In the genomic region with DNA sequence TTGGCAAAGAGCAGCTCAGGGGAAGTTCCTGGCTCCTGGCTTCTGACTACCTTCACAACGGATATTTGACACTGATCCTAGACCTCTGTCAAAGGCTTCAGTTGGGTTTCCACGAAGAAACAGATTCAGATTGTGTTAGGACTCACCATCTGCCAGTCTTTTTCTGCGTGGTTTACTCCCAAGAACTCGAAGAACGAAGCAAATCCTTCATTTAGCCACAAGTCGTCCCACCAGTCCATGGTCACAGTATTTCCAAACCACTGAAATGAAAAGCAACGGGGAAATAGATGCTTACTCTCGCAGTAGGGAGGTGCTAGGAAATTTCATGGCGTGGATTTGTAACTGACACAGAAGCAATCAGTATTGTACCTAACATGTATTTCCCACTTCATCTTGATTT, we compare ENCODE assay signal across 14 mouse cellular contexts. TPM values are rescaled to one million over a fixed set of nuclear protein-coding genes. Genes with fewer than 3 reads are reported as not detected.
DNase-seq lines count a peak whose midpoint lies in the region; ATAC-seq and TF ChIP-seq lines count a peak whose summit lies in the region.
"Had no signal": no experiment of that assay in that cellular context is flagged by ENCODE, and none has a peak within 500 bp of the region (broad histone marks: within the 10 kb centered on the region; RNA-seq: fewer than 3 reads in every experiment).

No protein-coding gene starts in this region.

- no peaks in the 10 kb centered on the region for H3K4me1 ChIP-seq in CH12.LX (ENCODE audit: control insufficient read depth in 1 of 2, insufficient read depth in 2 of 2)
- 0 out of 2 replicates have a peak, but pooled peaks cover 3% of the 10 kb centered on the region for H3K4me1 ChIP-seq in limb, embryonic 10.5 days
- H3K4me1 ChIP-seq: midbrain, embryonic 13.5 days; stomach, embryonic 15.5 days had no signal

- TF ChIP-seq POLR2A in CH12.LX (IDR thresholded peaks at IDR 0.05; ENCODE audit: low read depth, low read length) = no peak

- no peaks in the 10 kb centered on the region for H3K27me3 ChIP-seq in CH12.LX (replicated peaks)
- H3K27me3 ChIP-seq in limb, embryonic 10.5 days (ENCODE audit: low read depth, poor library complexity, severe bottlenecking) = no peaks in the 10 kb centered on the region
- H3K27me3 ChIP-seq: midbrain, embryonic 13.5 days; stomach, embryonic 15.5 days had no signal

- no peaks in the 10 kb centered on the region for H3K79me2 ChIP-seq in CH12.LX (replicated peaks; ENCODE audit: control insufficient read depth, extremely low read depth, insufficient read depth, poor library complexity, severe bottlenecking)

- H3K4me2 ChIP-seq in CH12.LX (ENCODE audit: insufficient read depth, low read depth, poor library complexity, severe bottlenecking) = peak overlapping the region; percentile 29; the same call in 1 of the 2 replicates
- H3K4me2 ChIP-seq: midbrain, embryonic 13.5 days; stomach, embryonic 15.5 days had no signal

- dilution Hi-C loops in CH12.LX (cut with MboI; ENCODE audit: extremely low pct_ligation_motif_present, extremely low pct_unique_long_range_greater_than_20kb, low sequenced_read_pairs) = no loop called here

- WGBS in limb, embryonic 10.5 days = 74% methylated on average over 9 of the region's 9 CpGs

- no peak overlapping the region for H3K9ac ChIP-seq in CH12.LX (ENCODE audit: insufficient read depth, low read depth)
- H3K9ac ChIP-seq: liver, embryonic 14.5 days; midbrain, embryonic 13.5 days; stomach, embryonic 15.5 days had no signal

- peak; percentile 39 for TF ChIP-seq CTCF in left cerebral cortex, adult 2 months (IDR thresholded peaks at IDR 0.05)
- TF ChIP-seq CTCF in CH12.LX (conservative IDR thresholded peaks at IDR 0.05 in 1 of 2, IDR thresholded peaks at IDR 0.05 in 1 of 2; ENCODE audit: low read depth in 2 of 2, low read length in 2 of 2) = peak in 1 of 2 experiments; percentile 35; a peak in 1 of 4 replicates

- in situ Hi-C loops in CH12.LX (cut with MboI; ENCODE audit: low pct_ligation_motif_present, low pct_unique_long_range_greater_than_20kb, low sequenced_read_pairs) = loop anchor here (5.0 to 10.0 kb wide), 2 partner anchors 113 to 376 kb away; no protein-coding TSS in a partner anchor

- ATAC-seq in frontal cortex, adult (ENCODE audit: low TSS enrichment) = peak; percentile 89

- no peak overlapping the region for H3K4me3 ChIP-seq in left cerebral cortex, adult 2 months
- H3K4me3 ChIP-seq in CH12.LX (replicated peaks in 1 of 3; ENCODE audit: low read depth in 2 of 3, low read length in 2 of 3, poor library complexity in 1 of 3) = no peak overlapping the region
- no peak overlapping the region for H3K4me3 ChIP-seq in limb, embryonic 10.5 days
- H3K4me3 ChIP-seq: midbrain, embryonic 13.5 days; stomach, embryonic 15.5 days had no signal

- intact Hi-C loops in left cerebral cortex, adult 2 months (cut with DNase I) = loop anchor here (1.0 kb wide), 1 partner anchor 113 kb away; no protein-coding TSS in a partner anchor
- intact Hi-C loops in left cerebral cortex, postnatal 4 days (cut with DNase I) = loop anchor here (2.0 to 10.0 kb wide), 5 partner anchors 114 to 1304 kb away; partner anchors contain the start of gene Elovl6

- TF ChIP-seq EP300 in CH12.LX (IDR thresholded peaks at IDR 0.05; ENCODE audit: low read length) = no peak

- peak; percentile 30 for TF ChIP-seq RAD21 in CH12.LX (IDR thresholded peaks at IDR 0.05; ENCODE audit: low read depth, low read length)

- H3K36me3 ChIP-seq in CH12.LX (replicated peaks in 1 of 2; ENCODE audit: control insufficient read depth in 1 of 2, insufficient read depth in 1 of 2, low read length in 1 of 2) = no peaks in the 10 kb centered on the region
- no peaks in the 10 kb centered on the region for H3K36me3 ChIP-seq in limb, embryonic 10.5 days
- H3K36me3 ChIP-seq: midbrain, embryonic 13.5 days; stomach, embryonic 15.5 days had no signal

- no peak overlapping the region for H3K27ac ChIP-seq in left cerebral cortex, adult 2 months
- no peak overlapping the region for H3K27ac ChIP-seq in CH12.LX (ENCODE audit: insufficient read depth, low read depth)
- no peak overlapping the region for H3K27ac ChIP-seq in limb, embryonic 10.5 days
- H3K27ac ChIP-seq: liver, embryonic 14.5 days; midbrain, embryonic 13.5 days; stomach, embryonic 15.5 days had no signal

- no peaks in the 10 kb centered on the region for H3K9me3 ChIP-seq in CH12.LX (replicated peaks; ENCODE audit: low read length)
- H3K9me3 ChIP-seq in limb, embryonic 10.5 days (replicated peaks) = no peaks in the 10 kb centered on the region
- H3K9me3 ChIP-seq: midbrain, embryonic 13.5 days; stomach, embryonic 15.5 days had no signal

- no peak for DNase-seq in frontal cortex, postnatal 14 days (ENCODE audit: low spot score in 2 of 2)
- no peak for DNase-seq in left cerebral cortex, adult 2 months (ENCODE audit: extremely low spot score in 1 of 2, low spot score in 2 of 2)
- no peak for DNase-seq in left cerebral cortex, postnatal 4 days
- no peak for DNase-seq in CH12.LX (ENCODE audit: extremely low read depth)
- peak; percentile 56 for DNase-seq in brain, adult 2 months (ENCODE audit: low read depth, low spot score)
- no peak for DNase-seq in limb, embryonic 10.5 days (ENCODE audit: low spot score)
- DNase-seq in adrenal gland, postnatal 36 days = no peak
- DNase-seq: adrenal gland, postnatal 14 days; cerebellum, adult 11 months; kidney, postnatal 25 days had no signal

TF ChIP-seq in CH12.LX, 34 proteins besides CTCF, POLR2A, EP300 and RAD21:
- TF ChIP-seq RCOR1 (conservative IDR thresholded peaks at IDR 0.05; ENCODE audit: low read depth, low read length) (no peak), ZKSCAN1 (IDR thresholded peaks at IDR 0.05; ENCODE audit: borderline replicate concordance, low read depth, low read length) (no peak), MAFK (IDR thresholded peaks at IDR 0.05; ENCODE audit: insufficient replicate concordance, low read length) (no peak), HCFC1 (IDR thresholded peaks at IDR 0.05; ENCODE audit: low read depth, low read length) (no peak), TCF12 (IDR thresholded peaks at IDR 0.05; ENCODE audit: low read depth, low read length) (no peak), USF1 (IDR thresholded peaks at IDR 0.05; ENCODE audit: low read depth, low read length) (no peak), MAX (IDR thresholded peaks at IDR 0.05; ENCODE audit: low read length) (no peak), NRF1 (IDR thresholded peaks at IDR 0.05; ENCODE audit: low read depth, low read length) (no peak), PAX5 (IDR thresholded peaks at IDR 0.05; ENCODE audit: low read length) (no peak), SIN3A (IDR thresholded peaks at IDR 0.05; ENCODE audit: low read length) (no peak), IRF4 (IDR thresholded peaks at IDR 0.05; ENCODE audit: low read depth, low read length) (no peak), ZC3H11A (IDR thresholded peaks at IDR 0.05; ENCODE audit: low read depth, low read length) (no peak), USF2 (conservative IDR thresholded peaks at IDR 0.05; ENCODE audit: low read depth, low read length) (no peak)
TF ChIP-seq in CH12.LX: peak in this region for 0.

RNA-seq across cellular contexts. Expression of gene Enpep, which starts 23.6 kb away (rescaled TPM):
- total RNA-seq in left cerebral cortex, adult 2 months (2021) = 1 to 10 TPM; 1.7 to 2.0 TPM
- 1 to 10 TPM; 1.4 to 2.2 TPM for total RNA-seq in left cerebral cortex, postnatal 4 days (2021)
- total RNA-seq in CH12.LX (2012; rRNA removed) = not detected in 2 replicates
- not detected in 2 replicates for total RNA-seq in CH12.LX (2014; rRNA removed)
- 0.10 TPM in 1 of 2 replicates, not detected in the other for polyA plus RNA-seq in CH12.LX (2012; ENCODE audit: insufficient read length, low read depth)
- 0.20 and 0.31 TPM in 2 replicates for polyA plus RNA-seq in limb, embryonic 10.5 days (2016; fragmentation: Nextera tagmentation; extraction: Ambion mirVana)
- 10 to 100 TPM; 12.3 to 22.0 TPM for total RNA-seq in adrenal gland, postnatal 36 days (2021)

Comparison
In these comparisons a context has a peak if more than half of its experiments do, and no peak if none do; other contexts are left out.
1. RNA of gene Enpep, which starts 23.6 kb away (total RNA-seq): 12.3 to 22.0 TPM in adrenal gland, postnatal 36 days; 1.4 to 2.2 TPM in left cerebral cortex, postnatal 4 days, 1.7 to 2.0 TPM in left cerebral cortex, adult 2 months and not detected in CH12.LX; every median in the first group is over 4 times any median in the second.